Mouse (Mus musculus) midbrain, embryonic 10.5 days (tissue): ENCODE measurements at regions not wholly inside any gene's neighbourhood (a gene's known extent, or its start where the extent isn't known, plus 50 kb on each side); places are given as distances from the start of the nearest gene placed in this dataset.

Source experiments
- DNase-seq: peaks from one replicate; pipeline ENCODE4 v3.0.0-alpha.2; 2017; ENCODE audit warnings: low spot score
- H3K27ac ChIP-seq: fragments of 300-500 bp; sonication (generic); replicated peaks from 2 replicates; pipeline ENCODE4 v1.5.1; 2016; ENCODE audit warnings: mild to moderate bottlenecking
- H3K27me3 ChIP-seq: fragments of 300-500 bp; sonication (generic); 2 replicates; pipeline ENCODE4 v1.6.1; 2016; ENCODE audit warnings: low read depth, mild to moderate bottlenecking; ENCODE audit not compliant: poor library complexity, severe bottlenecking
- H3K36me3 ChIP-seq: fragments of 300-500 bp; sonication (generic); 2 replicates; pipeline ENCODE4 v1.6.1; 2016; ENCODE audit warnings: mild to moderate bottlenecking, moderate library complexity
- H3K4me1 ChIP-seq: fragments of 300-500 bp; sonication (generic); 2 replicates; pipeline ENCODE4 v1.6.1; 2016
- H3K4me3 ChIP-seq: fragments of 300-500 bp; sonication (generic); 2 replicates; pipeline ENCODE4 v1.5.1; 2016; ENCODE audit warnings: mild to moderate bottlenecking, moderate library complexity
- H3K9me3 ChIP-seq: fragments of 300-500 bp; sonication (generic); replicated peaks from 2 replicates; pipeline ENCODE4 v1.6.1; 2016; ENCODE audit warnings: mild to moderate bottlenecking
- WGBS: fragments of 180-500 bp; shearing (Covaris S2); methylation state at CpG from one replicate; pipeline ENCODE4 v1.1.7; 2016; 5-methylcytosine and 5-hydroxymethylcytosine counted together

DNA sequence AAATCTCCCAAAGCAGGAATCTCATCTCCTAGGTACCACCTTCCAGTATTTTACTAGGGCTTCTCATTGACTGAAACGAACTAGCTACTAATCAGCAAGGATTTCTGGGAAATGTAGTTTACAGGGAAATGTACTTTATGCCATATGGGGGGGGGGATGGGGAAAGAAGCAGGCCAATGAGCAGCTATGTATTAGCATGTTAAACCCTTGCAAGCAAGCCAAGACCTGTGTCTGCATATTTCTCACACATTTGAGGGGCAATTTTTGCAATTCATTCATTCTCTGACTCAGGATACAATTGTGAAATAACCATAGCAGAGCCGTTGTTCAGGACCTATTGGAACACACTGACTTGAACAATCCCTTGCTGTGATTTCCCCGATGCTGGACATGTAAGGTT is 454.3 kb upstream of the Tbx3 start:
- Histone ChIP-seq H3K36me3 (no peaks in the 10 kb centered on the region), H3K4me3 (no peak overlapping the region), H3K4me1 (peaks cover 4% of the 10 kb centered on the region; the same call in 1 of the 2 replicates), H3K27ac (no peak overlapping the region), H3K9me3 (no peaks in the 10 kb centered on the region), H3K27me3 (peaks cover 9% of the 10 kb centered on the region; the same call in 1 of the 2 replicates)
- no peak for DNase-seq
- WGBS, result 77% methylated on average over 3 of the region's 3 CpGs

- no peaks in the 10 kb centered on the region for H3K9me3 ChIP-seq
- no peak overlapping the region for H3K4me3 ChIP-seq
- DNase-seq, result no peak
- H3K27me3 ChIP-seq, result peaks cover 13% of the 10 kb centered on the region; the same call in 1 of the 2 replicates
- 78% methylated on average over 9 of the region's 9 CpGs for WGBS
- no peak overlapping the region for H3K27ac ChIP-seq
- H3K4me1 ChIP-seq, result peaks cover 4% of the 10 kb centered on the region; the same call in 1 of the 2 replicates
- H3K36me3 ChIP-seq, result no peaks in the 10 kb centered on the region
Measured at GRCm38 (mm10) chr5:119217077-119217476, 453.4 kb upstream of the Tbx3 start.

- no peak for DNase-seq
- Histone ChIP-seq H3K4me3 (no peak overlapping the region), H3K27me3 (no peaks in the 10 kb centered on the region), H3K36me3 (no peaks in the 10 kb centered on the region), H3K27ac (no peak overlapping the region), H3K9me3 (no peaks in the 10 kb centered on the region), H3K4me1 (no peaks in the 10 kb centered on the region)
- whole genome bisulfite sequencing, result 89% methylated on average over 5 of the region's 5 CpGs
Measured at GRCm38 (mm10) chr5:119228691-119229090, 441.8 kb upstream of the Tbx3 start.

DNA sequence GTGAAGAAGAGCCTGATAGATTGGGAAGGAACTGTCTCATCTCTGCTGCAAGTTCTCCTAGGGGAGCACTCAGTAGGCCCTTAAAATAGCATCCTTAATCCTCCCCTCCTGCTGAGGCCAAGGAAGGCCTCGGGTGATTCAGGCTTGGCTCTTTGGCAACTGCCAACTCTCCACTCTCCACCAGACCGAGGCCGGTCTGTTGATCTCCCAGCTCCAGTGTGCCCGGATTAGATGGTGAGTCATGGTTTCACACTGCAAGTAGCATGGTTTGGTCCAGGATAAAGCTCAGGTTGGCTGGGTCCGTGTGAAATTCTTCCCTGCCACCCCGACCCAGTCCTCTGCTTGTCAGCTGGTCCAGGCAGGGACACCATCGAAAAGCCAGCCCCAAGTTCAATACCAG is 437.5 kb upstream of the Tbx3 start:
- Histone ChIP-seq H3K4me3 (no peak overlapping the region), H3K9me3 (no peaks in the 10 kb centered on the region), H3K36me3 (no peaks in the 10 kb centered on the region), H3K27ac (no peak overlapping the region), H3K4me1 (no peaks in the 10 kb centered on the region), H3K27me3 (no peaks in the 10 kb centered on the region)
- 68% methylated on average over 7 of the region's 7 CpGs for WGBS
- DNase-seq, result no peak

- Histone ChIP-seq H3K4me3 (no peak overlapping the region), H3K36me3 (no peaks in the 10 kb centered on the region), H3K27me3 (no peaks in the 10 kb centered on the region), H3K4me1 (no peaks in the 10 kb centered on the region), H3K9me3 (no peaks in the 10 kb centered on the region), H3K27ac (no peak overlapping the region)
- DNase-seq, result no peak
- 92% methylated on average over 10 of the region's 10 CpGs for WGBS
Measured at GRCm38 (mm10) chr5:119235884-119236283, 434.6 kb upstream of the Tbx3 start.

- Histone ChIP-seq H3K27me3 (no peaks in the 10 kb centered on the region), H3K27ac (peak overlapping the region; percentile 17; the same call in 1 of the 2 replicates), H3K9me3 (no peaks in the 10 kb centered on the region), H3K4me1 (peaks cover 13% of the 10 kb centered on the region), H3K36me3 (no peaks in the 10 kb centered on the region), H3K4me3 (no peak overlapping the region)
- 67% methylated on average over 10 of the region's 10 CpGs for WGBS
- no peak for DNase-seq
Measured at GRCm38 (mm10) chr5:119246824-119247223, 423.6 kb upstream of the Tbx3 start.

DNA sequence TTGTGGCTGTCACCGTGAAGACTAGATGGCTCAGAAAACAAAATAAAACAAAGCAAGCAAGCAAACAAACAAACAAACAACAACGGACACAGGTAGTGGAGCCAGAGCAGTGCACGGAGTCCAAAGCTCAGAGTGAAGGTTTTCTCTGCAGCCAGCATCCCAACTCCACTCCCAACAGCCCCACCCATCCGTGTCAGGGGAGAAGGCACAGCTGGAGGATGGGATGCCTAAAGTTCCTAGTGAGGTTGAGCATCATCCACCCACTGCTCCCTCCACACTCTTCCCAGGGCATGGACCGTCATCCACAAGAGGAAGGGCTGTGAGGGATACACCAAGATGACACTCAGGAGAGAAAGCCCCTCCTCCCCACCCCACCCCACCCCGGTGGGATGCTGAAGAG is 421.8 kb upstream of the Tbx3 start:
- no peak overlapping the region for H3K27ac ChIP-seq
- peaks cover 13% of the 10 kb centered on the region for H3K4me1 ChIP-seq
- no peaks in the 10 kb centered on the region for H3K36me3 ChIP-seq
- DNase-seq, result no peak
- no peaks in the 10 kb centered on the region for H3K9me3 ChIP-seq
- no peak overlapping the region for H3K4me3 ChIP-seq
- WGBS, result 82% methylated on average over 6 of the region's 6 CpGs
- H3K27me3 ChIP-seq, result no peaks in the 10 kb centered on the region

DNA sequence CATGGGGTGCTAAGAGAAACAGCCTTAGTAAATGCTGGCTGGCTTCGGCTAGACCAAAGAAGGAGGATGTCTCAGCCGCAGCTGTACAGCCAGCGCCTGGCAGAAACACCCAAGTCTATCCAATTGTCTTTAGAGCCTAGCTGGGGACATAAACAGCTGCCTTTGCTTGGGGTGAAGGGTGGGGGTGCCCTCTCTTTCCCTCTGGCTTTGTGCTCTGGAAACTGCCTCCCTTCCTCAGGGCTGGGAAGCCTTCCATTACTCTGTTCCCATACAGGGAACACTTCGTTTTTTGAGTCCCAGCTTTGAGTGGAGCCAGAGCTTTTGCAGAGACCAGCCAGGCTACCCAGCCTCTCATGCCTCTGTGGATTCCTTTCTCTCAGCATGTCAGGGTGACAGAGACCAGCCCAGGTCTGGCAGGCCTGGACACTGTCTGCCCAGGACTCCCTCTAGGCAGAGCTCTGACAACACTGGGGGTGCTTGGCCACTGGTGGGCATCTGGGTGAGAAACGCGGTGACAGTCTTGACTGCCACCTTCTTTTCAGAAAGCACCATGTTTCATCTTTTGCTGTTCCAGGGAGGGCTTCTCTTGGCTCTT is 421.2 kb upstream of the Tbx3 start:
- Histone ChIP-seq H3K4me1 (peaks cover 13% of the 10 kb centered on the region), H3K9me3 (no peaks in the 10 kb centered on the region), H3K27ac (no peak overlapping the region), H3K4me3 (no peak overlapping the region), H3K27me3 (no peaks in the 10 kb centered on the region), H3K36me3 (no peaks in the 10 kb centered on the region)
- DNase-seq, result no peak
- WGBS, result 90% methylated on average over 6 of the region's 6 CpGs

DNA sequence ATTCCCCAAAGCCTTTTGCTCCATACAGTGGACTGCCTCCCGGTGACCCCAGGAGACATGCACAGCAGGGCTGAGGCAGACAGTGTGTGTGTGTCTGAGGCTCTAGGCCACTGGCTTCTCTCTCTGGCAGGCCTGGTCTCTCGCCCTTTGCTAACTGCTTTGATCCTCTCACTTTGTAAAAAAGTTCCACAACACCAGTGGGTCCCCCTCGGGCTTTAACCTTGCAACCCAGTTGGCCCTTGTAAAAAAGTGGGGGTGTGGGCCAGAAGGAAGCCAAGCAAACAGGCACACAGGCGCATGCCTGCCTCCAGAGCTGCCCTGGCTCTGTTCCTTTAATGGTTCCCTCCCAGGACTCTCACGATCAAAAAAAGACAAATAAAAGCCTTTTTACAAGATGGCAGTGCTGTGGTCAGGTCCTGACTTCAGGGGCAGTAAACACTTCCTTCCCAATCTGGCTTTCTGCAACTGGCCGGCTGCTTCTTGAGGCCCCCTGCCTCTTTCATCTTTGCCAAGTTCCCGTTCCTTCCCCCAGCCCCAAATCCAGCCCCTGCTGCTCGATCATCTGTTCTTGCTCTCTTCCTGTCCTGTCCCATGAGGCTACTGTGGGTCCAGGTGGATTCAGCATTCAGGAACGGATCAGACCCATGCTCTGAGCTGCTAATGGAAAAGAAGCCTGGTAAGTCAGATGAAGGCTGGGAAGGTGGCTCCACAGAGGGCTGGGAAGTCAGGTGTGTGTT is 419.0 kb upstream of the Tbx3 start:
- Histone ChIP-seq H3K4me3 (no peak overlapping the region), H3K27ac (0 out of 2 replicates have a peak overlapping the region, but pooled peaks have one; percentile 9), H3K27me3 (no peaks in the 10 kb centered on the region), H3K4me1 (peaks cover 13% of the 10 kb centered on the region), H3K36me3 (no peaks in the 10 kb centered on the region), H3K9me3 (no peaks in the 10 kb centered on the region)
- WGBS, result 53% methylated on average over 9 of the region's 9 CpGs
- no peak for DNase-seq

GRCm38 (mm10) chr5:119257374-119258120 is 412.9 kb upstream of the Tbx3 start:
- WGBS, result 32% methylated on average over 21 of the region's 21 CpGs
- H3K27me3 ChIP-seq, result peaks cover 15% of the 10 kb centered on the region; the same call in 1 of the 2 replicates
- H3K9me3 ChIP-seq, result no peaks in the 10 kb centered on the region
- peak overlapping the region; percentile 81 for H3K27ac ChIP-seq
- peaks cover 17% of the 10 kb centered on the region for H3K4me1 ChIP-seq
- DNase-seq, result peak; percentile 54
- no peaks in the 10 kb centered on the region for H3K36me3 ChIP-seq
- no peak overlapping the region for H3K4me3 ChIP-seq

DNA sequence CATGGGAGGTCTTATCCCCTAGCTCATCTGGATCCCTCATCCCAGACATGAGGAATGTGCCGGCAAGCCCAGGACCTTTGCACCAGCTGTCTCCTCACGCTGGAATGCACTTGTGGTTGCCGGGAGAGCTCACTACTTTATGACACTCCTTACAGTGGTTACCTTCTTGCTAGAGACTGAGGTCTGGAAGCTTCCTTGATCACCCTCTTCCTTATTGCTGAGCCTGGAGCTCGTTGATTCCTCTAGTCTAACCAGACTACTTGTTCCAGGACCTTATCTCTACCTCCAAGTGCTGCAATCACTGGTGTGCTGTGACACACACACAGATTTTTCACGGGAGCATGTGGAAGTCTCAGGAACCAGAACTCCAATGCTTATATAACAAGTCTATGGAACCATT is 411.6 kb upstream of the Tbx3 start:
- Histone ChIP-seq H3K4me1 (peaks cover 17% of the 10 kb centered on the region), H3K27me3 (peaks cover 15% of the 10 kb centered on the region; the same call in 1 of the 2 replicates), H3K9me3 (no peaks in the 10 kb centered on the region), H3K36me3 (no peaks in the 10 kb centered on the region), H3K27ac (no peak overlapping the region), H3K4me3 (no peak overlapping the region)
- DNase-seq, result no peak
- 91% methylated on average over 5 of the region's 5 CpGs for WGBS

DNA sequence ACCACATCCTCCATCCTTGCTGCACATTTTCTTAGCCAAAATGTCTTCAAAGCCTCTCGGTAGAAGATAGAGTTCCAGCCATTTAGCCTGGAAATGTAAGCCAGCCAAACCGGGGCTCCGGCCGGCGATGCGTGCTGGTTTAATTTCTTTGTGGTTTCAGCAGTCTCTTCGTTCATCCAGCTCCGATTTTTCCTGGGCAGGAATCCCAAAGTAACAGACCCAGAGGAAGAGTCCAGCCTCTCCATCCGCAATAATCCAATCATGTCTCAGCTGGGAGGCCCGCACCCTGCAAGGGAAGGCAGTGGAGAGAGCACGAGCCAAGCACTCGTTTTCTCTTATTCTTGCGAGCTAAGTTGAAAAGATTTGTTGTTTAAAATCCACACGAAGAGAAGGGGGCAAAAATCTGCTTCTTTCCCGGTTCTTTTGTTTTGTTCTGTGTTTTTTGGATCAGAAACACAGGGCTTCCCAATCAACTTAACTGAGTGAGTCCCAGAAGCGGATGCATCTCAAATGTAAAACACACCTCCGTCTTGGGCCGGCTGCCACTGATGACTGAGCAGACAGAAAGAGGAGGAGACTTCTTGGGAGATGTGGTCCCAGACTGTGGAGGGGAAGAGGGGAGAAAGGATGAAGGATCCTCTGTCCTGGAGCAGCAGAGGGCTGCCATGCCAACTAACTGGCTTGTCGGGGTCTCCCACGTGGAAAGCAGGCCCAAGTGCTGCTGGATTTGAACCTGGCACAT is 405.1 kb upstream of the Tbx3 start:
- 0 out of 2 replicates have a peak, but pooled peaks cover 4% of the 10 kb centered on the region for H3K27me3 ChIP-seq
- DNase-seq, result no peak

More for the DNA sequence above, 405.1 kb upstream of the Tbx3 start:
- Histone ChIP-seq H3K9me3 (no peaks in the 10 kb centered on the region), H3K4me3 (no peak overlapping the region), H3K27ac (no peak overlapping the region), H3K4me1 (peaks cover 2% of the 10 kb centered on the region; the same call in 1 of the 2 replicates), H3K36me3 (no peaks in the 10 kb centered on the region)
- WGBS, result 77% methylated on average over 20 of the region's 20 CpGs
